In genomic region chr10:79916808-79917531, GRCm38 (mm10) we compare ENCODE assay signal across 8 mouse cellular contexts. TPM values are rescaled to one million over a fixed set of nuclear protein-coding genes. Genes with fewer than 3 reads are reported as not detected.
DNase-seq lines count a peak whose midpoint lies in the region; ATAC-seq and TF ChIP-seq lines count a peak whose summit lies in the region.

TSS of gene Kiss1r (plus strand) at chr10:79916971.

- peak; percentile 66 for TF ChIP-seq POLR2A in testis, adult 2 months (IDR thresholded peaks at IDR 0.05; ENCODE audit: control insufficient read depth, low read depth, low read length)

- H3K27me3 ChIP-seq in E14TG2a.4 (ENCODE audit: insufficient read depth, low read length): peaks cover 46% of the 10 kb centered on the region
- H3K27me3 ChIP-seq in forebrain, embryonic 15.5 days: peaks cover 47% of the 10 kb centered on the region
- peaks cover 46% of the 10 kb centered on the region for H3K27me3 ChIP-seq in liver, postnatal 0 days (ENCODE audit: insufficient read depth, low read length)
- peaks cover 47% of the 10 kb centered on the region for H3K27me3 ChIP-seq in neural tube, embryonic 12.5 days (replicated peaks)
- H3K27me3 ChIP-seq in testis, adult 2 months (ENCODE audit: control insufficient read depth, insufficient read depth, low read length): no peaks in the 10 kb centered on the region

- H3K4me1 ChIP-seq in E14TG2a.4 (replicated peaks; ENCODE audit: low read depth, low read length): peaks cover 74% of the 10 kb centered on the region
- H3K4me1 ChIP-seq in forebrain, embryonic 15.5 days: peaks cover 48% of the 10 kb centered on the region
- H3K4me1 ChIP-seq in liver, postnatal 0 days (ENCODE audit: insufficient read depth): peaks cover 55% of the 10 kb centered on the region
- peaks cover 53% of the 10 kb centered on the region for H3K4me1 ChIP-seq in neural tube, embryonic 12.5 days
- H3K4me1 ChIP-seq in testis, adult 2 months (ENCODE audit: control insufficient read depth, insufficient read depth, low read length): peaks cover 26% of the 10 kb centered on the region

- no peak for TF ChIP-seq EP300 in liver, postnatal 0 days (IDR thresholded peaks at IDR 0.05; ENCODE audit: low read depth)

- 1% methylated on average over 42 of the region's 42 CpGs for WGBS in forebrain, embryonic 15.5 days
- WGBS in liver, postnatal 0 days (ENCODE audit: insufficient replicate concordance): 3% methylated on average over 39 of the region's 42 CpGs
- 3% methylated on average over 42 of the region's 42 CpGs for WGBS in neural tube, embryonic 12.5 days

- peaks cover under 1% of the 10 kb centered on the region for H3K36me3 ChIP-seq in E14TG2a.4 (ENCODE audit: insufficient read depth, low read length)
- H3K36me3 ChIP-seq in forebrain, embryonic 15.5 days: peaks cover under 1% of the 10 kb centered on the region; the same call in 1 of the 2 replicates
- no peaks in the 10 kb centered on the region for H3K36me3 ChIP-seq in liver, postnatal 0 days (replicated peaks; ENCODE audit: insufficient read depth, low read length)
- peaks cover 8% of the 10 kb centered on the region for H3K36me3 ChIP-seq in neural tube, embryonic 12.5 days
- no peaks in the 10 kb centered on the region for H3K36me3 ChIP-seq in testis, adult 2 months (ENCODE audit: control insufficient read depth, insufficient read depth, low read length)

- peak; percentile 87 for ATAC-seq in forebrain, embryonic 15.5 days (replicated peaks)
- ATAC-seq in liver, postnatal 0 days: peak; percentile 77
- peak; percentile 75 for ATAC-seq in neural tube, embryonic 12.5 days (ENCODE audit: low FRiP score, low read depth)

- peak within 1 kb of the TSS; percentile 83 for H3K27ac ChIP-seq in forebrain, embryonic 15.5 days (replicated peaks)
- H3K27ac ChIP-seq in liver, postnatal 0 days (ENCODE audit: low read depth): peak within 1 kb of the TSS; percentile 85
- peak within 1 kb of the TSS; percentile 53; the same call in 1 of the 2 replicates for H3K27ac ChIP-seq in neural tube, embryonic 12.5 days
- H3K27ac ChIP-seq in testis, adult 2 months (ENCODE audit: control insufficient read depth, insufficient read depth, low read depth, low read length): no peak within 1 kb of the TSS; the same call in 1 of the 2 replicates

- H3K9me3 ChIP-seq in E14TG2a.4 (ENCODE audit: low read length): no peaks in the 10 kb centered on the region
- no peaks in the 10 kb centered on the region for H3K9me3 ChIP-seq in forebrain, embryonic 15.5 days
- no peaks in the 10 kb centered on the region for H3K9me3 ChIP-seq in liver, postnatal 0 days (ENCODE audit: low read length)
- H3K9me3 ChIP-seq in neural tube, embryonic 12.5 days: peaks cover 3% of the 10 kb centered on the region; the same call in 1 of the 2 replicates

- H3K9ac ChIP-seq in forebrain, embryonic 15.5 days (replicated peaks): peak within 1 kb of the TSS; percentile 99
- peak within 1 kb of the TSS; percentile 93 for H3K9ac ChIP-seq in liver, postnatal 0 days (replicated peaks)
- peak within 1 kb of the TSS; percentile 92 for H3K9ac ChIP-seq in neural tube, embryonic 12.5 days

- peak within 1 kb of the TSS; percentile 91 for H3K4me2 ChIP-seq in forebrain, embryonic 15.5 days (replicated peaks)
- peak within 1 kb of the TSS; percentile 98 for H3K4me2 ChIP-seq in liver, postnatal 0 days (ENCODE audit: low read depth, low read length)
- H3K4me2 ChIP-seq in neural tube, embryonic 12.5 days (replicated peaks): peak within 1 kb of the TSS; percentile 97

- peak; percentile 82 for DNase-seq in cerebellum, adult 11 months
- peak; percentile 90 to 94 for DNase-seq in heart, postnatal 14 days
- peak; percentile 81 for DNase-seq in layer of hippocampus, adult 11-12 months (ENCODE audit: low spot score)
- DNase-seq in liver, postnatal 0 days: peak; percentile 91

- intact Hi-C loops in heart, postnatal 14 days (cut with DNase I): no loop called here

- no peak for TF ChIP-seq CTCF in E14TG2a.4 (conservative IDR thresholded peaks at IDR 0.05; ENCODE audit: low read length)
- no peak for TF ChIP-seq CTCF in liver, postnatal 0 days (IDR thresholded peaks at IDR 0.05; ENCODE audit: low read depth)
- no peak for TF ChIP-seq CTCF in testis, adult 2 months (IDR thresholded peaks at IDR 0.05; ENCODE audit: control insufficient read depth, insufficient read depth, insufficient replicate concordance, low read depth, low read length)

- H3K4me3 ChIP-seq in E14TG2a.4 (replicated peaks; ENCODE audit: low read length): peak within 1 kb of the TSS; percentile 84
- peak within 1 kb of the TSS; percentile 92 for H3K4me3 ChIP-seq in forebrain, embryonic 15.5 days
- H3K4me3 ChIP-seq in liver, postnatal 0 days (ENCODE audit: low read depth, low read length): peak within 1 kb of the TSS; percentile 77
- H3K4me3 ChIP-seq in neural tube, embryonic 12.5 days: peak within 1 kb of the TSS; percentile 83
- H3K4me3 ChIP-seq in testis, adult 2 months (ENCODE audit: control insufficient read depth, low read depth, low read length): peak within 1 kb of the TSS; percentile 84

RNA-seq across cellular contexts. Expression of gene Kiss1r, which starts in this region (rescaled TPM):
- 2.2 and 2.7 TPM in 2 replicates for polyA plus RNA-seq in forebrain, embryonic 15.5 days (2015; fragmentation: Nextera tagmentation; extraction: Ambion mirVana)
- total RNA-seq in heart, postnatal 14 days (2021): under 1 TPM; 0.41 to 0.43 TPM
- 0.18 and 0.34 TPM in 2 replicates for polyA plus RNA-seq in liver, postnatal 0 days (2015; fragmentation: Nextera tagmentation; extraction: Ambion mirVana)
- polyA plus RNA-seq in neural tube, embryonic 12.5 days (2016; fragmentation: Nextera tagmentation; extraction: Ambion mirVana): 1.1 and 1.3 TPM in 2 replicates
- polyA plus RNA-seq in testis, adult 2 months (2012; rRNA removed): 0.75 and 0.99 TPM in 2 replicates

Comparison
In these comparisons a context has a peak if more than half of its experiments do, and no peak if none do; other contexts are left out.
1. Peak in DNase-seq in heart, postnatal 14 days; RNA of the gene not detected or under 1 TPM.
2. Peak in DNase-seq, ATAC-seq, H3K4me3 ChIP-seq, H3K27ac ChIP-seq, H3K9ac ChIP-seq and H3K4me2 ChIP-seq in liver, postnatal 0 days; RNA of the gene not detected or under 1 TPM.